Mouse (Mus musculus): ENCODE measurements around the gene Tac4.

GRCm38 (mm10) chr11:95247065-95247464 lies 14.3 kb upstream of the Tac4 start:
- TF ChIP-seq USF2 (conservative IDR thresholded peaks at IDR 0.05; ENCODE audit: low read depth, low read length) (no peak), ZNF384 (IDR thresholded peaks at IDR 0.05; ENCODE audit: low read depth, low read length) (no peak), SIN3A (IDR thresholded peaks at IDR 0.05; ENCODE audit: low read length) (no peak), SMC3 (IDR thresholded peaks at IDR 0.05; ENCODE audit: low read depth, low read length) (no peak), CTCF (conservative IDR thresholded peaks at IDR 0.05 in 1 of 2, IDR thresholded peaks at IDR 0.05 in 1 of 2; ENCODE audit: low read depth in 2 of 2, low read length in 2 of 2) (no peak), E2F4 (IDR thresholded peaks at IDR 0.05; ENCODE audit: insufficient replicate concordance, low read depth, low read length) (no peak), JUND (conservative IDR thresholded peaks at IDR 0.05; ENCODE audit: low read depth, low read length) (no peak), EP300 (IDR thresholded peaks at IDR 0.05; ENCODE audit: low read length) (no peak), NRF1 (IDR thresholded peaks at IDR 0.05; ENCODE audit: low read depth, low read length) (no peak), POLR2A (IDR thresholded peaks at IDR 0.05; ENCODE audit: low read depth, low read length) (no peak)
